Mouse (Mus musculus) forebrain, embryonic 12.5 days (tissue): ENCODE measurements around the gene Crim1. TPM values are rescaled to one million over a fixed set of nuclear protein-coding genes. Genes with fewer than 3 reads are reported as not detected.

Experiments used
- ATAC-seq: fragments of 200-750 bp; cut with Nextera tagmentation; 2 replicates; pipeline ENCODE4 v1.8.0; 2017; ENCODE audit warnings: moderate TSS enrichment; ENCODE audit not compliant: low FRiP score
- H3K27ac ChIP-seq: fragments of 300-500 bp; sonication (generic); 2 replicates; pipeline ENCODE4 v1.5.1; 2016; ENCODE audit warnings: mild to moderate bottlenecking
- H3K27me3 ChIP-seq: fragments of 300-500 bp; sonication (generic); 2 replicates; pipeline ENCODE4 v1.6.1; 2016; ENCODE audit warnings: mild to moderate bottlenecking
- H3K36me3 ChIP-seq: fragments of 300-500 bp; sonication (generic); replicated peaks from 2 replicates; pipeline ENCODE4 v1.6.1; 2016; ENCODE audit warnings: mild to moderate bottlenecking
- H3K4me1 ChIP-seq: fragments of 300-500 bp; sonication (generic); 2 replicates; pipeline ENCODE4 v1.6.1; 2016
- H3K4me2 ChIP-seq: fragments of 300-500 bp; sonication (generic); 2 replicates; pipeline ENCODE4 v1.6.1; 2016; ENCODE audit warnings: mild to moderate bottlenecking, moderate library complexity
- H3K4me3 ChIP-seq: fragments of 300-500 bp; sonication (generic); replicated peaks from 2 replicates; pipeline ENCODE4 v1.5.1; 2016; ENCODE audit warnings: mild to moderate bottlenecking
- H3K9ac ChIP-seq: fragments of 300-500 bp; sonication (generic); 2 replicates; pipeline ENCODE4 v1.6.1; 2016; ENCODE audit warnings: mild to moderate bottlenecking
- H3K9me3 ChIP-seq: fragments of 300-500 bp; sonication (generic); 2 replicates; pipeline ENCODE4 v1.6.1; 2016
- WGBS: fragments of 180-500 bp; shearing (Covaris S2); methylation state at CpG from one replicate; pipeline ENCODE4 v1.1.7; 2016; 5-methylcytosine and 5-hydroxymethylcytosine counted together
- polyA plus RNA-seq: library from polyadenylated mRNA; unstranded; fragments of >200 nt; fragmentation: Nextera tagmentation; extraction: Ambion mirVana; gene quantifications from 2 replicates; pipeline ENCODE4 v1.2.1, GENCODE M21; 2016

The Crim1 gene
- 3.1 and 3.8 TPM in 2 replicates for polyA plus RNA-seq

DNA sequence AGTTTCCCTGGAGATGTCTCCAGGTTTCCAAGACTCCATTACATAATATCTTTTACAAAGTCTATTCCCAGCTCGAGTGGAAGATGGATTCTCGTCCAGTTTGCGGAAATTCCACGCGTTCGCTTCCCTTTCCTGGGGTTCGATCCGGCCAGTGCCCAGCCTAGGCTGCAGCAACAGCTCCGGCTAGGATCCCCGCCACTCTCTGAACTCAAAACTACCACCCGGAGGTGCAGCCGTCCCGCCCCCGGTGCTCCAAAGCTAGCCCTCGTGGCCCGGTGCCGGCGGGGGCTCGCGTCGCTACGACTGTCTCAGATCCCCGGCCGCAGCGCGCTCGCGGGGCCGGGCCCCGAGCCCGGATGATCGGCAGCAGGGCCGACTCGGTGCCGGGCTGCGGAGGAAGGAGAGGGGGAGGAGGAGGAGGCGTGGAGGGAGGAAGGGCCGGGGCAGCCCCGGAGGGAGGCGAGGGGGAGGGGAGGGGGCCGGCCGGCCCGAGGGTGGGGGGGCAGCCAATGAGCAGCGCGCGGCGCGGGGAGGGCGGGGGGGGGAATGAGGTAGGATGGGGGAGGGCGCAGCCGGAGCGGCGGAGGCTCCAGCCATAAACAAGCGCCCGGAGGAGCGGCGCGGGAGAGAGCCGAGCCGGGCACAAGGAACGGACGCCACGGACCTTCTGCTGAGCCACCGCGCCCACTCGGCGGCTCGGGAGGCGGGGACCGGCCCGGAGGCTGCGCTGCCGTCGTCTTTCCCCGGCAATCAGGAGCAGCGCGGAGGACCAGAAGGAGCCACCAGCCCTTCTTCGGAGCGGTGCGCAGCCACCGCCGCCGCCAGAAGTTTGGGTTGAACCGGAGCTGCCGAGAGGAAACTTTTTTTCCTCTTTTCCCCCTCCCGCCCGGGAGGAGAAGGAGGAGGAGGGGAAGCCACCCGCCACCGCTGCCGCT lies at the start of gene Crim1:
TSS of gene Crim1 (plus strand) at position 623 of the 935 bp plus-strand sequence.
- Histone ChIP-seq H3K27ac (peak within 1 kb of the TSS; percentile 93), H3K9ac (peak within 1 kb of the TSS; percentile 88), H3K4me1 (peaks cover 36% of the 10 kb centered on the region), H3K4me3 (peak within 1 kb of the TSS; percentile 82), H3K9me3 (no peaks in the 10 kb centered on the region), H3K4me2 (peak within 1 kb of the TSS; percentile 99), H3K36me3 (no peaks in the 10 kb centered on the region), H3K27me3 (peaks cover 10% of the 10 kb centered on the region; the same call in 1 of the 2 replicates)
- peak; percentile 85 for ATAC-seq
- under 1% methylated on average over 63 of the region's 90 CpGs for WGBS

DNA sequence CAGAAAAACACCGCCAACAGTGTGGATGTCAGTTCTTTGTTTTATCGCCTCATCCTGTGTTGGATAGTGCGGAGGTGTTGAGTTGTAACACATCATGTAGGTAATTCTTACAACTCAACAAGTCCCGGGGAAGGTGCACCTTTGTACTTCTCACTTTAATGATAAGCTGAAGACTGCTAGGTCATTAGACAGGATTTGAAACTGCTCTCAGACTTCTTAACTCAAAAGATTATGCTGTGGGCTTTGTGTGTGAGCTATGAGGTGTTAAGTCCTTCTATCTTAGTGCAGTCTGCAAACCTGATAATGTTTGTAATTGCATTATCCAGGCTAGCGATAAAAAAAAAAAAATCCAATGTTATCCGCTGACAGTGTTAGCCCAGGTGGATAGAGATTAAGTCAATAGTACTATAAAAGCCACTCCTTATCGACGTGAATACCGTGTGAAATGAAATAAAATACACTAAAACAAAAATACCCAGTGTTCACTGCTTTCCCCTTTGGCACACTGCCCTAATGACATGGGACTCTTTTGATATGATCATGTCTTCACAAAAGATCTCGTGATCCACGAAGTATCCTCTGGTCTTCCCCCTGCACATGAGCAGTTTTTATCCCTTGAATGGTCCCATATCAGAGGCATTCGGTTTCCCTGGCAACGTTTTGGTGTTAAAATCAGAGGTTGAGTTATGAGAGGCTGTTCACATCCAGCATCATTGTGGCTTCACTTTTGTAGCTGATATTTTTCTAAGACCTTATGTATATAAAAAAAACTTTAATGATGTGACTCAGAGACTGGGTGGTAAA lies 48.4 kb upstream of the Crim1 start:
- H3K27me3 ChIP-seq = no peaks in the 10 kb centered on the region
- no peak overlapping the region for H3K4me3 ChIP-seq
- H3K36me3 ChIP-seq = no peaks in the 10 kb centered on the region
- no peak overlapping the region for H3K4me2 ChIP-seq
- H3K9ac ChIP-seq = no peak overlapping the region
- no peak for ATAC-seq
- H3K27ac ChIP-seq = no peak overlapping the region
- H3K9me3 ChIP-seq = no peaks in the 10 kb centered on the region
- no peaks in the 10 kb centered on the region for H3K4me1 ChIP-seq
- 67% methylated on average over 13 of the region's 13 CpGs for WGBS

DNA sequence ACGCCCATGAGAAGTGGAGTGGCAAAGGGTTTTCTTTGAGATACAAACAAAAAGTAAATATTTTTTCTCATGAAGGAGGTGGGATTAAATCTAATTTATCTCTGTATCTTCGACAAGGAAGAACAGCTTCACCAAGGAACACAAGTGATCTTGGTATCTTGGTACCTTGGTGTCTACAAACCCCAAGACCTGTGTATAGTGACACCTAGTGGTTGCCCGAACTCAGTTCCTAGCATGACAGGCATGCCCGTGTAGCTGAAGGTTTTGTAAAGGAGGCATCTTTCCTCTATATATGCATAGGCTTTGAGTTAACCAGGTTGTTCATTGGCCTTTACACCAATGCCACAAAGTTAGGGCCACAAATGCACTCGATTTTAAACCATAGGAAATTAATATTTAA lies 36.8 kb upstream of the Crim1 start:
- Histone ChIP-seq H3K9me3 (no peaks in the 10 kb centered on the region), H3K4me2 (no peak overlapping the region), H3K36me3 (no peaks in the 10 kb centered on the region), H3K4me3 (no peak overlapping the region), H3K4me1 (no peaks in the 10 kb centered on the region), H3K27ac (no peak overlapping the region), H3K9ac (no peak overlapping the region), H3K27me3 (no peaks in the 10 kb centered on the region)
- peak; percentile 77 for ATAC-seq
- WGBS = 30% methylated on average over 5 of the region's 5 CpGs

DNA sequence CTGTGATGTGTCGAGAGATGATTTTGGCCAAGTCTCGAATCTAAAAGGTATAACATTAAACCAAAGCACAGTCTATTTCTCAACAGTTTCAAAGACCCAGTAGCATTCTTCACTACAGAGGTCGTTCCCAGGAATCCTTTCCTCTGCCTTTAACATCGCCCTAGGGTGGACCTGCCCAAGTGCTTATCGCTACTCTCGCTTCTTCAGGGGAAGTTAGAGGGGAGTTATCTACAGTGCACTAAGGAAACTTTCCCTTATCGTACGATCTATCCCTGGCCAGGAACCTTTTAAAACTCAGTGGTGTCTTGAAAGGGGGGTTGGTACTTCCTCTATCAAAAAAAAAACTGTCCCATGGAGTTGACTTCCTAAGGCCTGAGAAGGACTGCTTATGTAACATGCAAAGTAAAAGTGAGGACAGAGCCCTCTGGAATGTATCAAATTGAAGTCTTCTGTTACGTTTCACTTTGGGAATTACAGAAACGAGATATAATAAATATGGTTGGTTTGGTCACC lies 36.3 kb upstream of the Crim1 start:
- no peak overlapping the region for H3K4me3 ChIP-seq
- no peak overlapping the region for H3K27ac ChIP-seq
- H3K9me3 ChIP-seq = no peaks in the 10 kb centered on the region
- no peaks in the 10 kb centered on the region for H3K27me3 ChIP-seq
- H3K36me3 ChIP-seq = no peaks in the 10 kb centered on the region
- H3K9ac ChIP-seq = no peak overlapping the region
- WGBS = 87% methylated on average over 10 of the region's 10 CpGs
- no peak for ATAC-seq
- no peak overlapping the region for H3K4me2 ChIP-seq
- no peaks in the 10 kb centered on the region for H3K4me1 ChIP-seq

DNA sequence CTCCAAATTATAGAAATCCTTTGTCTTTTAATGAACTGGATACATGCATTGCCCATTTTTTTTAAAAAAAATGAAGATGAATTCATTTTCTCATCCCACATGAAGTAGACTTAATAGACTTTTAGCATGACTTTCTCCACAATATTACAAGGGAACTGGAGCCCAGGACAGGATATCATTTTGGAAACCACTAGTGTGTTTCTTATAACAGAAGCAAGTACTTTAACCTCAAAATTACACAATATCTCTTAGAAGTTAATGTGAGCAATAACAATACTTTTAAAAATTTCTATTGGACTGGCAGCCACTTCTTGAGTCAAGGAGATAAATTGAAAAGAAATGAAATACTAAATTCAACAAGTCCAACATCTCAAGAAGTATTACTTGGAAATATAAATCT lies 34.2 kb upstream of the Crim1 start:
- no peak for ATAC-seq
- no peak overlapping the region for H3K4me2 ChIP-seq
- H3K27ac ChIP-seq = no peak overlapping the region
- H3K36me3 ChIP-seq = no peaks in the 10 kb centered on the region
- no peaks in the 10 kb centered on the region for H3K4me1 ChIP-seq
- H3K9me3 ChIP-seq = no peaks in the 10 kb centered on the region
- no peaks in the 10 kb centered on the region for H3K27me3 ChIP-seq
- H3K4me3 ChIP-seq = no peak overlapping the region
- H3K9ac ChIP-seq = no peak overlapping the region

DNA sequence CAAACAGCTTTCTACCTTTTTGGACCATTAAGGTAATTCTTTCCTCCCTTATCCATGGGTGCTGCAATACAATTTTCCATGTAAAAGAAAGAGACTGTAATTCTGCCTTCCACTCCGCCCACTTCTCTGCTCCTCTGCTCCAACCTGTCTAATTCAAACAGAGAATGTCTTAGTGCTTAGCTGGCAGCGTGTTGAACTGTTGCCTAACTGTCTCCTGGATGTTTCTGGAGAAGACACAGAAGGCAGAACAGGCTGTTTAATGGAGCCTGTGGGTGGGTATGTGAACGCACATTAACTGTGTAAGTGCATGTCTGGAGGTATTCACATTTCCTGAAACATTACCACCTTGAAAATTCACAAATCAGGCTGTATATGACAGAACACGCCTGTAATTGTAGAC lies 33.5 kb upstream of the Crim1 start:
- no peaks in the 10 kb centered on the region for H3K36me3 ChIP-seq
- 85% methylated on average over 4 of the region's 4 CpGs for WGBS
- no peak overlapping the region for H3K4me2 ChIP-seq
- no peaks in the 10 kb centered on the region for H3K4me1 ChIP-seq
- H3K9me3 ChIP-seq = no peaks in the 10 kb centered on the region
- no peak for ATAC-seq
- H3K9ac ChIP-seq = no peak overlapping the region
- no peak overlapping the region for H3K4me3 ChIP-seq
- H3K27me3 ChIP-seq = no peaks in the 10 kb centered on the region
- no peak overlapping the region for H3K27ac ChIP-seq

DNA sequence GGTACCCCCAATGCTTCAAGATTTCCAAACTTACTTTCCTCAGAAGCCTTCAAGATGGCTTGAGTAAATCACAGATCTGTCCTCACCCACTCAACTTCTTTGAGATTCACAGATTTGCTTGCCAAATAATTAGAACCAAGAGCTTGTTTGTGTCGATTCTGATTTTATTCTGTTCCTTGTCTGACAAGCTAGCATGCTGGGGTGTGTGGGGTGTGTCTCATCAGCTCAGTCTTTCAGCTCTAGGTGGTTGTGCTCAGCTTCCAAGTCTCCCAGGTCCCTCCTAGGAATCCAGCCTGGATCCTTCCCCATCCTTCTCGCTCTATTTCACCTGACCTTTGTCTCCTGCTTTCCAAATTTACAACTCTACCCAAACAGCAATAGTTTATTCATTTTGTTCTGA lies 27.7 kb upstream of the Crim1 start:
- H3K4me1 ChIP-seq = no peaks in the 10 kb centered on the region
- no peak overlapping the region for H3K27ac ChIP-seq
- H3K4me3 ChIP-seq = no peak overlapping the region
- ATAC-seq = no peak
- no peaks in the 10 kb centered on the region for H3K9me3 ChIP-seq
- WGBS = 85% methylated on average over 2 of the region's 2 CpGs
- H3K4me2 ChIP-seq = no peak overlapping the region
- H3K9ac ChIP-seq = no peak overlapping the region
- no peaks in the 10 kb centered on the region for H3K36me3 ChIP-seq
- no peaks in the 10 kb centered on the region for H3K27me3 ChIP-seq

DNA sequence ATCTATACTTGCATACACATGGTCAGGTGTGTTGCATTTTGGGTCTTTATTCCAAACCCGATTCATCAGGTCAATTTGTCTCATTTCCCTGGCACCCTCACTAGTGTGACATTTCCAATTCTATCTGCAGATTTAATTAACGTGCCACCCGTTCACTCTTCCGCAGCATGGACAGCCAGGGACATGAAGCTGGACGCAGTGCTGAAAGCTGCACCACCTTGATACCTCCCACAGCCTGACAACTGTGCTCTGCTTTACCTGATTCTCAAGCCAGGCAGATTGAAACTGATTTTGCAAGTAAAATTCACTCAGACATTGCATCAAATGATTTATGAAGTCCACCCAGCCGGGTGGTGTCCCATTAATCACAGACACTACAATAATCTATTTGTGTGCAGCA lies 19.3 kb upstream of the Crim1 start:
- Histone ChIP-seq H3K4me3 (no peak overlapping the region), H3K27ac (no peak overlapping the region), H3K27me3 (no peaks in the 10 kb centered on the region), H3K4me2 (no peak overlapping the region), H3K36me3 (no peaks in the 10 kb centered on the region), H3K9me3 (no peaks in the 10 kb centered on the region), H3K9ac (no peak overlapping the region), H3K4me1 (no peaks in the 10 kb centered on the region)
- 93% methylated on average over 6 of the region's 6 CpGs for WGBS
- no peak for ATAC-seq

DNA sequence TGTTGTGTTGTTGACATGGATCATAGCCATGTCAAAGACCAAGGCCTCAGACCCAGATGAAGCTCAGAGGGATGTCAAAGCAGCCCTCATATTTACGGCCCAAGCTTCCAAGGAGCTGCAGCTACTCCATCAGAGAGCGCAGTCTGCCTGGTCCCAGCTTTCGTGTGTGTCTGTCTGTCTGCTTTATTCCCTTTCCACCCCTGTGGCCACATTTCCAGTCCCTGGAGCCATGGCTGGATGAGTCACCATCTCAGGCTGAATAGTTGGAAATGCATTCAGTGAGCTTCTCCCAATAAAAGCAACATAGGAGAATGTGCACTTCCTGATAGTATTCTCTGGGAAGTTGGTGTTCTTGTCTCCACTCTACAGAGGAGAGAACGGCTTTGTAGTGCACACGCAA lies 3.9 kb upstream of the Crim1 start:
- H3K27ac ChIP-seq = no peak overlapping the region
- H3K4me2 ChIP-seq = no peak overlapping the region
- H3K4me1 ChIP-seq = peaks cover 5% of the 10 kb centered on the region
- no peak overlapping the region for H3K9ac ChIP-seq
- H3K36me3 ChIP-seq = no peaks in the 10 kb centered on the region
- ATAC-seq = no peak
- no peaks in the 10 kb centered on the region for H3K9me3 ChIP-seq
- H3K4me3 ChIP-seq = no peak overlapping the region
- 97% methylated on average over 5 of the region's 5 CpGs for WGBS
- peaks cover 10% of the 10 kb centered on the region; the same call in 1 of the 2 replicates for H3K27me3 ChIP-seq

DNA sequence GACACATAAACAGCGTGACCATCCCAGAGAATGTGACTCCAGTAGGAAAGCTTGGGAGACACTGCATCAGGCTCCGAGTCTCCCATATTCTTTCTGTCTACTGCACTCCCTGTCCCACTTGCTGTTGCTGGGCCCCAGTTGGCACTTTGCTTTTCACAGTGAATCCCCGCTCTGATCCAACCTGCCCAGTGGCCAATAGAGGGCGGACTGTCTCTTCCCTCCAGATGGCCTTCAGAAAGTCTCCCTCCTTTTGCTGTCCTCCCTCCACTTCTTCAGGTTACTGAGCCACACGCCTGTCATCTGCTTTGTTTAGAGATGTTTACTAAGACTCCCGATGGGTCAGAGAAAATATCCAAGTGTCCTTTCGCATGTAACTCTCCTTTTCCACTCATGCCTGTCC lies 2.9 kb upstream of the Crim1 start:
- no peak overlapping the region for H3K9ac ChIP-seq
- peaks cover 10% of the 10 kb centered on the region; the same call in 1 of the 2 replicates for H3K27me3 ChIP-seq
- peaks cover 14% of the 10 kb centered on the region for H3K4me1 ChIP-seq
- no peaks in the 10 kb centered on the region for H3K36me3 ChIP-seq
- 23% methylated on average over 7 of the region's 7 CpGs for WGBS
- H3K4me3 ChIP-seq = no peak overlapping the region
- H3K9me3 ChIP-seq = no peaks in the 10 kb centered on the region
- no peak for ATAC-seq
- H3K4me2 ChIP-seq = no peak overlapping the region
- H3K27ac ChIP-seq = no peak overlapping the region

DNA sequence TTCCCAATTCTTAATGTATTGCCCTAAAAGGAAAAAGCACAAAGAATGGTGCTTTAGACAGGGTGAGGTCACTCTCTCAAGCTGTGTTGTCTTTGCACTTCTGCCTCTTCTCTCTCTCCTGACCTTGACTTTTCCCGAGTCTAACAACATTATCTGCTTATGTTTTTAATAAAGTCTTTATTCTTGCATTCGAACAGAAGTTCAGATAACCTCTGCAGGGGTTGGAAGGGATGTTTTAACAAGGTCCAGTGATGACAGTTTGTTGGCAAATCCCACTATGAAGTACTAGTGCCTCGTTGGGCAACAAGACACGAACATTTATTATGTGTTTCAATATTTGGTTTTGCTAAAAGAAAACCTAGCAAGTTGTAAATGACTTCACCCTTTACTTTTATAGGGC lies 1.9 kb upstream of the Crim1 start:
- H3K27ac ChIP-seq = no peak overlapping the region
- H3K27me3 ChIP-seq = peaks cover 10% of the 10 kb centered on the region; the same call in 1 of the 2 replicates

DNA sequence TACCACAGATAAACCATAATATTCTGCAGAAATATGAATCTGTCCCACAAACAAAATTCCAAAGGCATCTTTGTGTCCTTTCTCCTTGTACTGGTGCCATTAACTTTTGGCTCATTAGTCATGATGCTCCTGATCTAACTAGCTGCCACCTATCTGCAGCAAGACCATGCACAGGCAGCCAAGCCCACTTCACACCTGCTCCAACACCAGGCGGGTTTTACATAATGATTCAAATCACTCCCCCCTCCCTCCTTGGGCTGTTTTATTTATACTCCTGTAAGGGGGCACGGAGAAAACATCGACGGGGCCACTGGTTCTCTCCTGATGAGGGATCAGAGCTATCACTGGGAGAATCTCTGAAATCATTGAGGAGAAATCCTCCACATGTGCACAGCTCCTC lies 1.2 kb upstream of the Crim1 start:
- peak overlapping the region; percentile 88; the same call in 1 of the 2 replicates for H3K9ac ChIP-seq

More for the DNA sequence above, 1.9 kb upstream of the Crim1 start:
- Histone ChIP-seq H3K4me3 (no peak overlapping the region), H3K9me3 (no peaks in the 10 kb centered on the region), H3K4me1 (peaks cover 25% of the 10 kb centered on the region), H3K4me2 (no peak overlapping the region), H3K9ac (no peak overlapping the region), H3K36me3 (no peaks in the 10 kb centered on the region)
- no peak for ATAC-seq
- WGBS = 77% methylated on average over 4 of the region's 4 CpGs

More for the DNA sequence above, 1.2 kb upstream of the Crim1 start:
- WGBS = 10% methylated on average over 4 of the region's 4 CpGs
- Histone ChIP-seq H3K27ac (no peak overlapping the region), H3K4me3 (peak overlapping the region; percentile 82; the same call in 1 of the 2 replicates), H3K9me3 (no peaks in the 10 kb centered on the region), H3K27me3 (peaks cover 10% of the 10 kb centered on the region; the same call in 1 of the 2 replicates), H3K4me1 (peaks cover 28% of the 10 kb centered on the region), H3K4me2 (peak overlapping the region; percentile 99), H3K36me3 (no peaks in the 10 kb centered on the region)
- ATAC-seq = no peak
